Mouse (Mus musculus): ENCODE results near the gene Bahd1. TPM values are rescaled to one million over a fixed set of nuclear protein-coding genes. Genes with fewer than 3 reads are reported as not detected.

Bahd1 gene
- total RNA-seq, 2 experiments from 2014 or later, result 6.5 to 7.1 TPM

DNA sequence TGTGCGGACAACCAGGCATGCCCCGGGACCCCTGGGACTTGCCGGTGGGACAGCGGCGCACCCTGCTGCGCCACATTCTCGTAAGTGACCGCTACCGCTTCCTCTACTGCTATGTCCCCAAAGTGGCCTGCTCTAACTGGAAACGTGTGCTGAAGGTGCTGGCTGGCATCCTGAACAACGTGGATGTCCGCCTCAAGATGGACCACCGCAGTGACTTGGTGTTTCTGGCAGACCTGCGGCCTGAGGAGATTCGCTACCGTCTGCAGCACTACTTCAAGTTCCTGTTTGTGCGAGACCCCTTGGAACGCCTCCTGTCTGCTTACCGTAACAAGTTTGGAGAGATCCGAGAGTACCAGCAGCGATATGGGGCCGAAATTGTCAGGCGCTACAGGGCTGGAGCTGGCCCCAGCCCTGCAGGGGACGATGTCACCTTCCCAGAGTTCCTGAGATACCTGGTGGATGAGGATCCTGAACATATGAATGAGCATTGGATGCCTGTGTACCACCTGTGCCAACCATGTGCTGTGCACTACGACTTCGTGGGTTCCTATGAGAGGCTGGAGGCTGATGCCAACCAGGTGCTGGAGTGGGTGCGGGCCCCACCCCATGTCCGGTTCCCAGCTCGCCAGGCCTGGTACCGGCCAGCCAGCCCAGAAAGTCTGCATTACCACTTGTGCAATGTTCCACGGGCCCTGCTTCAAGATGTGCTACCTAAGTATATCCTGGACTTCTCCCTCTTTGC is 27.0 kb downstream of the Bahd1 start:
- ATAC-seq (replicated peaks; ENCODE audit: poor library complexity), result peak; percentile 28

DNA sequence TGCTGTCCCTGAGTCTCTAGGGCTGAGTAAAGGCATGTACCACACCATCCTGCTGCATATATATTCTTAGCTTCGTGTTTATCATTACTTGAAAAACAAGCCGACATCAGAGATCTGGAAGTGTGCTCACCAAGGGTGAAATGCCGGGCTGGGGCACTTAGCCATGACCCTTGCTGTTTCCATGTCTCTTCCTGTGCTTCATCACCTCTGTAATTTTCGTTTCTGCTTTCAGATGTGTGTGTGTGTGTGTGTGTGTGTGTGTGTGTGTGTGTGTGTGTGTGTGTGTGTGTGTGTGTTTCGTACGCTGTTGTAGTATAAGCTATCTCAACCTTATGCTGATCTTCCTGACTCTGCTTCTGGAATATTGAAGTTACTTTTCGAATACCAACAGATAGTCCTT is 41.2 kb downstream of the Bahd1 start:
- no peak for ATAC-seq (replicated peaks; ENCODE audit: poor library complexity)

DNA sequence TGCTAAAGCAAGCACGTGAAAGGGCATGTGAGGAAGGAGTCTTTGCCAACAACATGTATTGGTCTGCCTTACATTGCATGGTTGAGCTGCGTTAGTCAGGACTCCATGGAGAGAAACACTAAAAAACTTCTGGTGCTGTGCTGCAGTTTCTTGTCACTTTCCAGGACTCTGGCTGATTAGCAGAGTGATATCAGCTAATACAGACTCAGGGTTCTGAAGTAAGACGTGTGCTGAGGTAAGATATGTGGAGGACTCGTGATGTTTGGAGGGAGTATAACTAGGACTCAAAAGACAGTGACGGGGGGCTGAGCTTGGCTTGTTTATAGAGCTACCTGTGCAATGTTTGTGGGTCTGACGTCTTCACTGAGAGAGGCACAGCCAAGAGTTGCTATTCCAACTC is 43.1 kb downstream of the Bahd1 start:
- 0 out of 2 replicates have a peak, but pooled peaks have one; percentile 20 for ATAC-seq (replicated peaks; ENCODE audit: poor library complexity)

DNA sequence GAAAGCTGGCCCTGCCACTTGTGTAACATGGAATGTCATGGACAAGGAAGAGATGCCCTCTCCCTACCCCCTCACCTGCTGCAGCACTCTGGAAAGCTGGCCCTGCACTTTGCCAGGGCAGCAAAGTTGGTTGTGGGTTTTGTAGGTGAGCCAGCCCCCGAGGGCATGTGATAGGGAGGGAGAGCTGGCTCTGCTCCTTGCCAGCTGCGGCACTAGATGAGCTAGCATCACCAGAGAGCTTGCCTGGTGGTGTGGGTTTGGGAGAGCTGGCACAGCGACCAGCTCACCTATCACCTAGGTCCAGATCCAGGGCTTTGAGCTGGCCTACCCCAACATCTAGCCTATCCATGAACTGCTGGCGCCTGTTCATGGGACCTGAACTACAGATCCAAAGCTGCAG is 48.6 kb downstream of the Bahd1 start:
- peak; percentile 84 for ATAC-seq (replicated peaks; ENCODE audit: poor library complexity)

DNA sequence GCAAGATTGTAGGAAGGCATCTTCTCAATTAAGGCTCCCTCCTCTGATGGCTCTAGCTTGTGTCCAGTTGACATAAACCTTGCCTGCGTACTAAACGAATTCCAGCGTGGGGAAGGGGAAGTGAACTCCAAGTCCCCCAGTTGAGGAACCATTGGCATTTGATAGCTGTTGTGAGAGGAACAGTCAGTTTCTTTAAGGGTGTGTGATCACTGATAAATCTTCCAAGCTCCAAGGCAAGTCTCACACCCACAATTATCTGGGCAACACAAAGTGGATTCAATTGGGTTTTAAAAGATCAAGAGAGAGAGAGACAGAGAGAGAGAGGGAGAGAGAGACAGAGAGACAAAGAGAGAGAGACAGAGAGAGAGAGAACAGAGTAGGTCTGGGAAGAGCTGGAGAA is 49.5 kb downstream of the Bahd1 start:
- peak; percentile 37; the same call in 1 of the 2 replicates for ATAC-seq (replicated peaks; ENCODE audit: poor library complexity)

DNA sequence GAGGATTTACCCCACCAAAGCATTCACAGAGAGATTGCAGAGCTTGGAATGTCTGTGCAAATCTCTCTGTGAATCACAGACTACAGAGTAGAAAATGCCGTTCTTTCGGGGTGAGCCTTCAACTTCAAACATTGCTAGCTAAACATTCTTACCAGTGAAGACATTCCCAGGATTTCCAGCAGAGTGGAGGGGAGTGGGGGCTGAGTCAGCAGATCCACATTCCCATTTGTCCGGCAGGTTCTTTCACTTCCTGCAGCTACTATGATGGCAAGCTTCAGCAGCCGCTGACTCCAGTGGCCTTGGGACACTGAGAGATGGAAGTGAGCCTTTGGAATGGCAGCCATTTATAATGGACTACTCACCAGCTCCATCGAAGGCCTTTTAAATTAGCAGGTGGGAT is 56.3 kb downstream of the Bahd1 start:
- no peak for ATAC-seq (replicated peaks; ENCODE audit: poor library complexity)

DNA sequence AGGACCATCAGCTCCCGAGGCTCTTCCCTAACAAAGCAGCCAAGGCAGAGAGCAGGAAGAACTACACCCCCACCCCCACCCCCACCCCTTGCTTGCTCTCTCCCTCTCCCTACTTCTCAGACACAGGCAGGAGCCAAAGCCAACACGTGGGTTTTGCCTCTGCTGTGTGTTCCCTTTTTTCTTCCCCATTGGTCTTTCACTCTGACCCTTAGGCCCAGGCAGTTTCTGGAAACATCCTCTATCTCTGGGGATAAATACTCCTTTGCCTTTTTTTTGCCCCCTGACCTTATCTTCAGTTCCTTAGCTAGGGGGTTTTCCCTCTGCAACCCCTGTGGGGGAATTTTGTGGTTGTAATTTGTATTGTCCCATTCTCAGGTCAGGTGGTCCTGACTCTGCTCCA is 59.5 kb downstream of the Bahd1 start:
- ATAC-seq (replicated peaks; ENCODE audit: poor library complexity), result peak; percentile 23; the same call in 1 of the 2 replicates

DNA sequence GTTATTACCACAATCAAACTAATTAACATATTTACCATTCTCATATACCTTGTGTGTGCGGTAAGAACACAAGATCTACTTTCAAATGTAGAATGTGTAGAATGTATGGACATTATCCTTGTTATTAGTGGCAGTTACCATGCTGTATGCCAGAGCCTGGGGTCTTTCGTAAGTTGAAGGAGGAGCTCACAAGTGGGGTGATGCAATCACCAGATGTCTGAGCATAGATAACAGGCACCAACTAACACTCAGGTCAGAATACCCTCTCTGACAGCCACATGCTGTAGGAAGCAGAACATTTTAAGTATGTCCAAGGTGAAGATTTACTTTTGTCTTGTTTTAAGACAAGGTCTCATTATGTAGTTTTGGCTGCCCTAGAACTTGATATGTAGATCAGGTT is 60.2 kb downstream of the Bahd1 start:
- ATAC-seq (replicated peaks; ENCODE audit: poor library complexity), result peak; percentile 67

DNA sequence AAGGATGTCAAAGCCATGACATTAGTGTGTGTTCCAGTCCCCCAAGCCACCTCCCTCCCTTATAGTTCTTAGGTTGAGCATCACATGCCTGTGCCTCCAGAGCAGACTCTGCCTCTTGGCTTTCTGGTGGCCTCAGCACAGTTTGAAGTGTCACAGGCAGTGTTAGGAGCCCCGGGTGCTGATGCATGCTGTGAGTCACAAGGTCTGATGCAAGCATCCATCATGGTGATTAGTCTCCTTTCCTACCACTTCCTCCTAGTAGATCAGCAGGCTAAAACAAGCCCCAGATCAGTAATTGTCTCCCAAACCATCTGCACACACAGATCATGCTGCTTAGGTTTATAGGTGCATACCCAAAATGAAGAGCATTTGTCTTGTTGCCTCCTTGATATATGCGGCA is 61.4 kb downstream of the Bahd1 start:
- ATAC-seq (replicated peaks; ENCODE audit: poor library complexity), result peak; percentile 68

DNA sequence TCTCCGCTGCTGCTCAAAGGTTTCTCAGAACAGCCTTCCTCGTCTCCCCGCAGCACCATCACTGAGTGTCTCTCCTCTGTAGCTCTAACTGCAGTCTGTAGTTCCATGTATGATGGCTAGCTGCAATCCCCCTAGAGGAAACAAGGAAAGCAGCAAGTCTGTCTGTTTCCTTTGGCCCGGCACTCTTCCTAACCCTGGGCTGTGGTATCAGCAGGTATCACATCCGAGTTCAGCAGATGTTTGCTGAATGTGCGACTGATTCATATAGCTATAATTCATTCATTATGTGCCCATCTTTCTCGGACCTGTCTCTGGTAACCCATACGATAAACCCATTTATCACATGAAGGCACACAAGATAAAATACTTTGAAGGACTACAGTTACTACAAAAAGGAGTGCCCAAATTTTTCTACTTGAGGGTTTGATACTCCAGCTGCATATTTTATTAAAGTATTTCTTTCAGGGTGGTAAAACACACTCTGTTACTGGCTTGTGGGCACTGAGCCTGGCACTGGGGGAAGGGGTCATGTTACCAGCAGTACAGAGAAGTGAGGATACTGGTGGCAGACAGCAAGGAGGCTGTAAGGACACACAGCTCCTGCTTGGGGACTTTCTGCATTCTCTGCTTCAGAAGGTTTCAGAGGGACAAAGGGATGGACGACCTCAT is 63.0 kb downstream of the Bahd1 start:
- peak; percentile 51 for ATAC-seq (replicated peaks; ENCODE audit: poor library complexity)

DNA sequence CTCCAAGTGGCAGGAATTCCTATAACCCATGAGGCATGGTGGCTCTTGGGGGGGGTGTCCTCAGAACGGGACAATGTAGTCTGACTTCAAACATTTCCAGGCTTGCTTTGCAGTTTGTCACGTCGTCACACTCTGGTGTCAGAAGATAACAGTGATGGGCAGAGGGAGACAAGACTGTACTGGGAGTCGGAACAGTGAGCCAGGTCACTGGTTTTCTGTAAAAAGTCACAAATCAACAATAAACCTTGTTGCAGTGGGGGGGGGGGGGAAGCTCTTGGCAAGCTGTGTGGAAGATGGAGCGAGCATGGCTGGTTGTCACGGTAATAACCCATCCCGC is 63.5 kb downstream of the Bahd1 start:
- peak; percentile 40 for ATAC-seq (replicated peaks; ENCODE audit: poor library complexity)

DNA sequence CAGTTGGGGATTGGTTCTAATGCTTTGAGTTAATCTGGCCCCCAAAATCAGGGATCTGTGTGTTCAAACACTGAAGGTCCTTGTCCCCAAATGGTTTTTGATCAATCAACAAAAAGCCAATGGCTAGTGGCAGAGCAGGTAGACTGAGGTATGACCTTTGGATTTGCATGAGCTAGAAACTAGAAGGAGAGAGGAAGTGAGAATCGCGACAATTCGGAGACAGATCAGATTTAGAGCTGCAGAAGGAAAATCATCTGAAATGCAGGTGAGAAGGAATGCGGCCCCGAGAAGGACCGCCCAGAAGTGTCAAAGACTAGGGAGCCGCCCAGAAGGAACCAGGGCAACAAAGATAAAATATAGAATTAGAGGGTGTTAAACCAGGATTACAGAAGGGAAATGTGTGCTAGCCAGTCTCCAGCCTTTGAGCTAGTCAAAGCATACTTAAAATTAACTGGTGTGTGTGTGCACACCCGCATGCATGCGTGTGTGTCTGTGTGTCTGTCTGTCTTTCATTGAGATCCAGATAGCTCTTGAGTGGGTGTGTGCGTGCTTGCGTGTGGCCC is 69.5 kb downstream of the Bahd1 start:
- no peak for ATAC-seq (replicated peaks; ENCODE audit: poor library complexity)

DNA sequence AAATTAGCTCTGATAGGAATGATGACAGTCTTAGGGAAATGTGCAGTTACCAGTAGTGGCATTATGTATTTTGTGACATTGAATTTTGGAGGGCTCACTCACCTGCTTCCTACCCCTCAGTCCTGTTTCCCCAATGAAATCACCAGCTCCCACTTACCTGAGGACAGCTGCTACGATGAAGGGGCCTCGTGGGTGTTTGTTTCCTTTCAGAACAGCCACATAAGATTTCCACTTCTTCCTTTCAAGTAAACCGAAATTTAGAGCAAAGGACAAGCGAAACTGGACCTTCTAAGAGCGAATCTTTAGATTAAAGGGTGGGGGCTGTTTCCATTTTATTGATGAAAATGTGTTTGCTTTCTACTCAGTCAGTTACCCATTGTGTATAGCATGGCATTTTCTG is 71.9 kb downstream of the Bahd1 start:
- no peak for ATAC-seq (replicated peaks; ENCODE audit: poor library complexity)

DNA sequence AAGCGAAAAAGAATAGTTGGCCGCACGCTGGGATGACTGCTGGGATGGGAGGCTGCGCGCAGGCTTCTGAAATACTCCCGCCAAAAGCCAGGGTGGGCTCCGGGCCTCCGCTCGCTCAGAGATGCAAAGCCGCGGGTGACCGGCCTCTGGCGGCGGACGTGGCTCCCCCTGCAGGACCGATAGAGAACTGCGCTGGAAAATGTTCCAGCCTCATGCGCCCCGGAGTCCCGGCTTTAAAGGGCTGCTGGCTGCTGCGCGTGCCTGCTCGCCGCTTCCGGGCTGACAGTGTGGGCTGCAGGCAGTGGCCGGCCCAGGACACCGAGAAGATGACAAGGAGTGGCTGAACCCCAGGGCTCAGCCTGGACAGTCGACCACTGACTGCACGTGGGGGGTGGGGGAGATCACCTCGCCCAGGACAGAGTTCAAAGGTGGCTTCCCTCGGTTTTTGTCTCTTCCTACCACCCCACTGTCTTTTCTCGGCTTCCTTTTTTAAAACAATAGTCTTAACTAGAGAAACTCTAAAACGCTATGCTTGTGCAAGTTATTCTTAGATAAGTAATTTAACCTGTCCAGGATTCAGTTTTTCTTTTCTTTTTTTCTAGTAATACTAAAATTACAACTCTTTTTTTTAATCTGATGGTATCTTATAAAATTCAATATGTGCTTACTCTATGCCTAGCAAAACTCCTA is 72.7 kb downstream of the Bahd1 start:
- peak; percentile 93 for ATAC-seq (replicated peaks; ENCODE audit: poor library complexity)

Other genes starting within 250 kb of the Bahd1 start
- gene Pak6, start 237.1 kb upstream of the Bahd1 start, total RNA-seq (2015), result 0.07 and 0.17 TPM in 2 replicates
- 0.21 and 0.61 TPM in 2 replicates for gene Pak6, start 237.1 kb upstream of the Bahd1 start, total RNA-seq (2017)
- 0.61 and 0.89 TPM in 2 replicates for gene Ankrd63, start 196.4 kb upstream of the Bahd1 start, total RNA-seq (2015)
- gene Ankrd63, start 196.4 kb upstream of the Bahd1 start, total RNA-seq (2017), result 0.33 and 0.84 TPM in 2 replicates
- 71.2 and 80.9 TPM in 2 replicates for gene Plcb2, start 171.9 kb upstream of the Bahd1 start, total RNA-seq (2015)
- 61.1 and 70.4 TPM in 2 replicates for gene Plcb2, start 171.9 kb upstream of the Bahd1 start, total RNA-seq (2017)
- gene Inafm2, start 154.6 kb upstream of the Bahd1 start, total RNA-seq (2015), result 27.9 and 29.6 TPM in 2 replicates
- 17.9 and 20.3 TPM in 2 replicates for gene Inafm2, start 154.6 kb upstream of the Bahd1 start, total RNA-seq (2017)
- gene Ccdc9b, start 137.7 kb upstream of the Bahd1 start, total RNA-seq (2015), result 0.07 and 0.25 TPM in 2 replicates
- 0.42 and 0.47 TPM in 2 replicates for gene Ccdc9b, start 137.7 kb upstream of the Bahd1 start, total RNA-seq (2017)
- not detected in 2 replicates for gene Phgr1, start 127.6 kb upstream of the Bahd1 start, total RNA-seq (2015)
- gene Phgr1, start 127.6 kb upstream of the Bahd1 start, total RNA-seq (2017), result not detected in 2 replicates
- gene Disp2, start 120.7 kb upstream of the Bahd1 start, total RNA-seq (2015), result not detected in 2 replicates
- not detected in 2 replicates for gene Disp2, start 120.7 kb upstream of the Bahd1 start, total RNA-seq (2017)
- gene Knstrn, start 86.4 kb upstream of the Bahd1 start, total RNA-seq (2015), result 50.8 and 55.8 TPM in 2 replicates
- gene Knstrn, start 86.4 kb upstream of the Bahd1 start, total RNA-seq (2017), result 215 and 245 TPM in 2 replicates
- gene Ivd, start 38.4 kb upstream of the Bahd1 start, total RNA-seq (2015), result 25.9 and 29.6 TPM in 2 replicates
- gene Ivd, start 38.4 kb upstream of the Bahd1 start, total RNA-seq (2017), result 37.4 and 39.7 TPM in 2 replicates
- gene Chst14, start 26.1 kb downstream of the Bahd1 start, total RNA-seq (2015), result 4.6 and 5.7 TPM in 2 replicates
- 1.5 and 4.7 TPM in 2 replicates for gene Chst14, start 26.1 kb downstream of the Bahd1 start, total RNA-seq (2017)
- gene Ccdc32, start 129.0 kb downstream of the Bahd1 start, total RNA-seq (2015), result 10.4 and 12.7 TPM in 2 replicates
- gene Ccdc32, start 129.0 kb downstream of the Bahd1 start, total RNA-seq (2017), result 15.2 and 16.2 TPM in 2 replicates
- gene Rpusd2, start 134.4 kb downstream of the Bahd1 start, total RNA-seq (2015), result 13.0 and 14.6 TPM in 2 replicates
- gene Rpusd2, start 134.4 kb downstream of the Bahd1 start, total RNA-seq (2017), result 16.0 and 17.6 TPM in 2 replicates
- 58.2 and 69.4 TPM in 2 replicates for gene Knl1, start 146.7 kb downstream of the Bahd1 start, total RNA-seq (2015)
- gene Knl1, start 146.7 kb downstream of the Bahd1 start, total RNA-seq (2017), result 55.3 and 78.8 TPM in 2 replicates
- gene Rad51, start 212.4 kb downstream of the Bahd1 start, total RNA-seq (2015), result 35.8 and 37.2 TPM in 2 replicates
- 33.6 and 33.8 TPM in 2 replicates for gene Rad51, start 212.4 kb downstream of the Bahd1 start, total RNA-seq (2017)

Data from megakaryocyte progenitor cell, adult 5-6 weeks (primary cell).